Mouse (Mus musculus) CD4-positive, CD25-positive, alpha-beta regulatory T cell, adult 2 months (primary cell): Measurements from ENCODE around the gene Ndufv3.

Source experiments
- DNase-seq: peaks from one replicate; pipeline ENCODE4 v3.0.0-alpha.2; 2012; ENCODE audit warnings: low read depth, low spot score

The Ndufv3 gene

GRCm38 (mm10) chr17:31556253-31556652 lies 36.3 kb downstream of the Ndufv3 start:
- DNase-seq: no peak

GRCm38 (mm10) chr17:31557124-31557880 lies 37.4 kb downstream of the Ndufv3 start:
- peak; percentile 13 for DNase-seq

- peak; percentile 44 for DNase-seq
Measured at GRCm38 (mm10) chr17:31557947-31558542, 38.1 kb downstream of the Ndufv3 start.

- no peak for DNase-seq
Measured at GRCm38 (mm10) chr17:31559021-31559789, 39.3 kb downstream of the Ndufv3 start.

GRCm38 (mm10) chr17:31563632-31564014 lies 43.7 kb downstream of the Ndufv3 start:
- no peak for DNase-seq

- DNase-seq: peak; percentile 100
Measured at GRCm38 (mm10) chr17:31564015-31564857, 44.3 kb downstream of the Ndufv3 start, which contains the start of gene Pknox1. Pknox1 (plus strand) TSS chr17:31564734.

- DNase-seq: no peak
Measured at GRCm38 (mm10) chr17:31564858-31565140, 44.9 kb downstream of the Ndufv3 start.

- DNase-seq: peak; percentile 86
Measured at GRCm38 (mm10) chr17:31565141-31566056, 45.5 kb downstream of the Ndufv3 start.

GRCm38 (mm10) chr17:31566276-31566675 lies 46.4 kb downstream of the Ndufv3 start:
- DNase-seq: no peak

- DNase-seq: no peak
Measured at GRCm38 (mm10) chr17:31569756-31570155, 49.8 kb downstream of the Ndufv3 start.

- DNase-seq: peak; percentile 66
Measured at GRCm38 (mm10) chr17:31570321-31570925, 50.5 kb downstream of the Ndufv3 start.

GRCm38 (mm10) chr17:31571689-31572088 lies 51.8 kb downstream of the Ndufv3 start:
- no peak for DNase-seq

- DNase-seq: no peak
Measured at GRCm38 (mm10) chr17:31574662-31575061, 54.7 kb downstream of the Ndufv3 start.

- no peak for DNase-seq
Measured at GRCm38 (mm10) chr17:31576394-31577175, 56.7 kb downstream of the Ndufv3 start.

- no peak for DNase-seq
Measured at GRCm38 (mm10) chr17:31580344-31580743, 60.4 kb downstream of the Ndufv3 start.
